Mouse (Mus musculus) CH12.LX (cell line): Measurements from ENCODE around the gene Gm7995.
"Not testable (repeated sequence)": the region's sequence is repeated elsewhere in the genome, so short reads cannot be mapped to it uniquely, and the experiment has no call there.

ENCODE experiments used
- CTCF ChIP-seq, 2 experiments: IDR thresholded peaks in 1 of 2; conservative IDR thresholded peaks in 1 of 2; 2 replicates each; pipeline ENCODE4 v1.5.1; 2011 to 2012; ENCODE audit warnings: low read depth in 2 of 2, low read length in 2 of 2, improper control_type of control experiment in 1 of 2, inconsistent platforms in 1 of 2, mild to moderate bottlenecking in 1 of 2, moderate library complexity in 1 of 2
- ELF1 ChIP-seq: IDR thresholded peaks from 2 replicates; pipeline ENCODE4 v1.6.1; 2014; ENCODE audit warnings: low read depth, mild to moderate bottlenecking, inconsistent platforms, low read length, improper control_type of control experiment
- EP300 ChIP-seq: IDR thresholded peaks from 2 replicates; pipeline ENCODE4 v1.6.1; 2011; ENCODE audit warnings: low read length, improper control_type of control experiment
- HCFC1 ChIP-seq: IDR thresholded peaks from 2 replicates; pipeline ENCODE4 v1.6.1; 2012; ENCODE audit warnings: low read depth, mild to moderate bottlenecking, inconsistent platforms, low read length, improper control_type of control experiment
- IRF4 ChIP-seq: IDR thresholded peaks from 2 replicates; pipeline ENCODE4 v1.6.1; 2014; ENCODE audit warnings: low read depth, mild to moderate bottlenecking, inconsistent platforms, low read length, improper control_type of control experiment
- JUND ChIP-seq: conservative IDR thresholded peaks from 2 replicates; pipeline ENCODE4 v1.6.1; 2011; ENCODE audit warnings: low read depth, low read length, improper control_type of control experiment
- MAX ChIP-seq: IDR thresholded peaks from 2 replicates; pipeline ENCODE4 v1.6.1; 2011; ENCODE audit warnings: low read length, improper control_type of control experiment
- NRF1 ChIP-seq: IDR thresholded peaks from 2 replicates; pipeline ENCODE4 v1.6.1; 2014; ENCODE audit warnings: low read depth, mild to moderate bottlenecking, inconsistent platforms, low read length, improper control_type of control experiment, moderate library complexity
- PAX5 ChIP-seq: IDR thresholded peaks from 2 replicates; pipeline ENCODE4 v1.6.1; 2012; ENCODE audit warnings: low read length, inconsistent platforms, mixed read lengths
- POLR2A ChIP-seq: IDR thresholded peaks from 2 replicates; pipeline ENCODE4 v1.6.1; 2011; ENCODE audit warnings: low read depth, mild to moderate bottlenecking, improper control_type of control experiment, low read length
- USF1 ChIP-seq: IDR thresholded peaks from 2 replicates; pipeline ENCODE4 v1.6.1; 2014; ENCODE audit warnings: low read depth, mild to moderate bottlenecking, inconsistent platforms, low read length, improper control_type of control experiment
- ZNF384 ChIP-seq: IDR thresholded peaks from 2 replicates; pipeline ENCODE4 v1.6.1; 2012; ENCODE audit warnings: low read depth, low read length, improper control_type of control experiment, inconsistent platforms

GRCm38 (mm10) chr14:42297258-42297657, 12.8 kb upstream of the Gm7995 start, which contains the start of gene Gm9611:
- TF ChIP-seq POLR2A; EP300; IRF4; CTCF (conservative IDR thresholded peaks at IDR 0.05 in 1 of 2, IDR thresholded peaks at IDR 0.05 in 1 of 2; ENCODE audit: low read depth in 2 of 2, low read length in 2 of 2); JUND; ELF1; MAX; HCFC1; ZNF384; NRF1; USF1; PAX5: not testable (repeated sequence)
